In the genomic region with DNA sequence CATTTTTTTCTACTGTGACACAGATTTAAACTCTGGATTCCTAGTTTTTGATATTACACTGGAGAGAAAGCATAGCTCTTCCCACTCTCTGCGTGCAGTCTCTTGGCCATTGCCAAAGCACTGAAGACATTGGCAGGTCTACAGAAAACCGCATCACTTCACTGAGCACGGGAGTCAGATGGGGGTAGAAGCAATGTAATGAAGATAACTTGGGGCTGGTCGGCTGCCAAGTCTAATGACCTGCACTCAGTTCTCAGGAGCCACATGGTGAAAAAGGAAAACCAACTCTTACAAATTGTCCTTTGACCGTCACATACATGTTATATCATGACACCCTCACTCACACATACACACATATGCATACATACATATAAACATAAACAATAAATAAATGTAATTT, we compare ENCODE assay signal across 17 mouse cellular contexts. TPM values are rescaled to one million over a fixed set of nuclear protein-coding genes. Genes with fewer than 3 reads are reported as not detected.
A peak's percentile ranks its signal among the peaks of the same experiment; 100 is the strongest.
DNase-seq lines count a peak whose midpoint lies in the region; ATAC-seq and TF ChIP-seq lines count a peak whose summit lies in the region.
"Had no signal": no experiment of that assay in that cellular context is flagged by ENCODE, and none has a peak within 500 bp of the region (broad histone marks: within the 10 kb centered on the region; RNA-seq: fewer than 3 reads in every experiment).

No protein-coding gene starts in this region.

- no peaks in the 10 kb centered on the region for H3K27me3 ChIP-seq in kidney, adult 2 months (replicated peaks; ENCODE audit: control insufficient read depth, insufficient read depth, low read length)
- H3K27me3 ChIP-seq in kidney, embryonic 16.5 days (ENCODE audit: insufficient read depth, low read length) = no peaks in the 10 kb centered on the region
- H3K27me3 ChIP-seq: lung, embryonic 15.5 days had no signal

- no peaks in the 10 kb centered on the region for H3K4me1 ChIP-seq in kidney, adult 2 months (ENCODE audit: control insufficient read depth, insufficient read depth, low read length)
- H3K4me1 ChIP-seq in kidney, embryonic 16.5 days (ENCODE audit: insufficient read depth, low read length) = no peaks in the 10 kb centered on the region
- H3K4me1 ChIP-seq: lung, embryonic 15.5 days; megakaryocyte, embryonic 14.5 days had no signal

- no peak for TF ChIP-seq POLR2A in kidney, adult 2 months (IDR thresholded peaks at IDR 0.05; ENCODE audit: low read depth, low read length)

- no peak overlapping the region for H3K4me3 ChIP-seq in kidney, adult 2 months (ENCODE audit: insufficient read depth, low read depth, low read length)
- no peak overlapping the region for H3K4me3 ChIP-seq in kidney, embryonic 16.5 days (ENCODE audit: low read length)
- H3K4me3 ChIP-seq: layer of hippocampus, adult 2 months; lung, embryonic 15.5 days; megakaryocyte, embryonic 14.5 days had no signal

- WGBS in kidney, adult 2 months = 40% methylated on average over 5 of the region's 5 CpGs
- WGBS in kidney, embryonic 16.5 days = 75% methylated on average over 5 of the region's 5 CpGs

- H3K36me3 ChIP-seq in kidney, adult 2 months (ENCODE audit: control insufficient read depth, insufficient read depth, low read length) = no peaks in the 10 kb centered on the region
- peaks cover 85% of the 10 kb centered on the region for H3K36me3 ChIP-seq in kidney, embryonic 16.5 days (ENCODE audit: insufficient read depth, low read length)

- DNase-seq in cerebellum, adult 11 months = peak; percentile 58
- peak; percentile 69 for DNase-seq in kidney, adult 2 months
- peak; percentile 77 for DNase-seq in cerebellum, adult 11-12 months
- peak; percentile 55 for DNase-seq in kidney, adult 9 months
- DNase-seq in ovary, postnatal 14 days (ENCODE audit: low spot score) = no peak
- DNase-seq: adrenal gland, adult 2 months; heart, adult 18-20 months; heart, postnatal 10 days; liver; right cerebral cortex, postnatal 25 days; thymus, adult 18-20 months had no signal

- H3K9ac ChIP-seq in kidney, embryonic 16.5 days (replicated peaks; ENCODE audit: low read length) = no peak overlapping the region
- H3K9ac ChIP-seq: lung, embryonic 15.5 days had no signal

- H3K4me2 ChIP-seq in kidney, embryonic 16.5 days (replicated peaks; ENCODE audit: low read depth, low read length) = no peak overlapping the region
- H3K4me2 ChIP-seq: lung, embryonic 15.5 days had no signal

- no peak for ATAC-seq in cerebellum, adult (ENCODE audit: insufficient number of reproducible peaks, low FRiP score, low TSS enrichment)
- no peak for ATAC-seq in kidney, embryonic 16.5 days (ENCODE audit: low FRiP score, low TSS enrichment)
- ATAC-seq in activated CD4-positive, CD25-positive, alpha-beta regulatory T cell, adult 4 months = no peak

- H3K9me3 ChIP-seq in kidney, embryonic 16.5 days (ENCODE audit: low read length) = no peaks in the 10 kb centered on the region
- H3K9me3 ChIP-seq: lung, embryonic 15.5 days; megakaryocyte, embryonic 14.5 days had no signal

- TF ChIP-seq CTCF in kidney, adult 2 months (conservative IDR thresholded peaks at IDR 0.05; ENCODE audit: insufficient read depth, insufficient read length, low read depth, low read length) = no peak

- no peak overlapping the region for H3K27ac ChIP-seq in kidney, adult 2 months (ENCODE audit: insufficient read depth, low read depth, low read length)
- no peak overlapping the region for H3K27ac ChIP-seq in kidney, embryonic 16.5 days (ENCODE audit: low read length)
- H3K27ac ChIP-seq: layer of hippocampus, adult 2 months; lung, embryonic 15.5 days had no signal

RNA-seq across cellular contexts. Expression of gene Gm36028, which starts 37.0 kb away (rescaled TPM):
- 1.5 and 1.8 TPM in 2 replicates for polyA plus RNA-seq in kidney, adult 2 months (2012; rRNA removed)
- polyA plus RNA-seq in kidney, embryonic 16.5 days (2015; fragmentation: Nextera tagmentation; extraction: Ambion mirVana) = 0.67 and 0.71 TPM in 2 replicates
- not detected for polyA plus RNA-seq in activated CD4-positive, CD25-positive, alpha-beta regulatory T cell, adult 4 months (2017; shearing (Covaris generic))

RNA-seq across cellular contexts. Expression of gene Lrrc58, which starts 44.2 kb away (rescaled TPM):
- 23.3 and 25.9 TPM in 2 replicates for polyA plus RNA-seq in kidney, adult 2 months (2012; rRNA removed)
- polyA plus RNA-seq in kidney, embryonic 16.5 days (2015; fragmentation: Nextera tagmentation; extraction: Ambion mirVana) = 54.3 and 60.6 TPM in 2 replicates
- 10 to 100 TPM; 18.0 to 20.2 TPM for polyA plus RNA-seq in activated CD4-positive, CD25-positive, alpha-beta regulatory T cell, adult 4 months (2017; shearing (Covaris generic))

RNA-seq across cellular contexts. Expression of gene Fstl1, which starts 47.3 kb away (rescaled TPM):
- 21.3 and 25.8 TPM in 2 replicates for polyA plus RNA-seq in kidney, adult 2 months (2012; rRNA removed)
- 657 and 680 TPM in 2 replicates for polyA plus RNA-seq in kidney, embryonic 16.5 days (2015; fragmentation: Nextera tagmentation; extraction: Ambion mirVana)
- under 1 TPM in 1 of 2 experiments, not detected in 1; 0.62 TPM for polyA plus RNA-seq in activated CD4-positive, CD25-positive, alpha-beta regulatory T cell, adult 4 months (2017; shearing (Covaris generic))

Comparison
In these comparisons a context has a peak if more than half of its experiments do, and no peak if none do; other contexts are left out.
1. RNA of gene Fstl1, which starts 47.3 kb away (polyA plus RNA-seq): 657 to 680 TPM in kidney, embryonic 16.5 days; 21.3 to 25.8 TPM in kidney, adult 2 months and 0.62 TPM in activated CD4-positive, CD25-positive, alpha-beta regulatory T cell, adult 4 months; every median in the first group is over 10 times any median in the second.